Mouse (Mus musculus) intestine, postnatal 0 days (tissue): Measurements from ENCODE around the gene Cd27. TPM values are rescaled to one million over a fixed set of nuclear protein-coding genes. Genes with fewer than 3 reads are reported as not detected.

Source experiments
- ATAC-seq: fragments of 200-750 bp; cut with Nextera tagmentation; 2 replicates; pipeline ENCODE4 v1.8.0; 2017; ENCODE audit warnings: mild to moderate bottlenecking, moderate TSS enrichment, moderate library complexity
- H3K27ac ChIP-seq: fragments of 300-500 bp; sonication (generic); 2 replicates; pipeline ENCODE4 v1.5.1; 2014; ENCODE audit warnings: mild to moderate bottlenecking, low read depth, low read length, moderate library complexity
- H3K27me3 ChIP-seq: fragments of 300-500 bp; sonication (generic); replicated peaks from 2 replicates; pipeline ENCODE4 v1.6.1; 2014; ENCODE audit warnings: low read length, mixed read lengths; ENCODE audit not compliant: control insufficient read depth, insufficient read depth
- H3K36me3 ChIP-seq: fragments of 300-500 bp; sonication (generic); 2 replicates; pipeline ENCODE4 v1.6.1; 2014; ENCODE audit warnings: mild to moderate bottlenecking, moderate library complexity; ENCODE audit not compliant: control insufficient read depth, insufficient read depth
- H3K4me1 ChIP-seq: fragments of 300-500 bp; sonication (generic); replicated peaks from 2 replicates; pipeline ENCODE4 v1.6.1; 2014; ENCODE audit warnings: antibody characterized with exemption, low read length, mixed read lengths; ENCODE audit not compliant: control insufficient read depth, insufficient read depth
- H3K4me2 ChIP-seq: fragments of 300-500 bp; sonication (generic); replicated peaks from 2 replicates; pipeline ENCODE4 v1.6.1; 2014; ENCODE audit warnings: low read depth, mild to moderate bottlenecking, moderate library complexity
- H3K4me3 ChIP-seq: fragments of 300-500 bp; sonication (generic); 2 replicates; pipeline ENCODE4 v1.5.1; 2014; ENCODE audit warnings: low read depth, low read length
- H3K9ac ChIP-seq: fragments of 300-500 bp; sonication (generic); 2 replicates; pipeline ENCODE4 v1.6.1; 2014; ENCODE audit warnings: mild to moderate bottlenecking, low read depth, low read length
- H3K9me3 ChIP-seq: fragments of 300-500 bp; sonication (generic); 2 replicates; pipeline ENCODE4 v1.6.1; 2016; ENCODE audit warnings: mixed run types; ENCODE audit not compliant: control insufficient read depth
- CTCF ChIP-seq: sonication (generic); IDR thresholded peaks from 2 replicates; pipeline ENCODE4 v1.5.1; 2016; ENCODE audit warnings: low read depth, mild to moderate bottlenecking, control low read depth, antibody characterized with exemption, moderate library complexity
- WGBS: fragments of 180-500 bp; shearing (Covaris S2); extraction: QIAGEN DNeasy Blood & Tissue Kit; methylation state at CpG from one replicate; pipeline ENCODE4 v1.1.7; 2014; 5-methylcytosine and 5-hydroxymethylcytosine counted together
- polyA plus RNA-seq: library from polyadenylated mRNA; unstranded; fragments of >200 nt; fragmentation: Nextera tagmentation; extraction: Ambion mirVana; gene quantifications from 2 replicates; pipeline ENCODE4 v1.2.1, GENCODE M21; 2015

Cd27 gene
- polyA plus RNA-seq, 1 experiment from 2014 or later: 0.78 TPM

GRCm38 (mm10) chr6:125232516-125232915 lies 4.3 kb downstream of the Cd27 start:
- H3K4me3 ChIP-seq: peak overlapping the region; percentile 58; the same call in 1 of the 2 replicates
- no peak for TF ChIP-seq CTCF
- no peak overlapping the region; the same call in 1 of the 2 replicates for H3K27ac ChIP-seq
- ATAC-seq: no peak
- H3K9me3 ChIP-seq: no peaks in the 10 kb centered on the region
- peak overlapping the region; percentile 92 for H3K4me2 ChIP-seq
- H3K4me1 ChIP-seq: no peaks in the 10 kb centered on the region; the same call in 1 of the 2 replicates
- WGBS: 82% methylated on average over 6 of the region's 6 CpGs
- H3K9ac ChIP-seq: no peak overlapping the region
- H3K27me3 ChIP-seq: no peaks in the 10 kb centered on the region
- peaks cover 13% of the 10 kb centered on the region; the same call in 1 of the 2 replicates for H3K36me3 ChIP-seq

- H3K27ac ChIP-seq: peak overlapping the region; percentile 93
- H3K9me3 ChIP-seq: no peaks in the 10 kb centered on the region
- H3K4me2 ChIP-seq: peak overlapping the region; percentile 92
- no peaks in the 10 kb centered on the region; the same call in 1 of the 2 replicates for H3K4me1 ChIP-seq
- peaks cover 13% of the 10 kb centered on the region; the same call in 1 of the 2 replicates for H3K36me3 ChIP-seq
- ATAC-seq: peak; percentile 21; the same call in 1 of the 2 replicates
- peak overlapping the region; percentile 74 for H3K9ac ChIP-seq
- 33% methylated on average over 4 of the region's 4 CpGs for WGBS
- no peak for TF ChIP-seq CTCF
- no peaks in the 10 kb centered on the region for H3K27me3 ChIP-seq
- peak overlapping the region; percentile 58 for H3K4me3 ChIP-seq
Observed at GRCm38 (mm10) chr6:125232045-125232437, 4.8 kb downstream of the Cd27 start.

GRCm38 (mm10) chr6:125231117-125232044 lies 5.4 kb downstream of the Cd27 start, which contains the start of gene Tapbpl:
Gene Tapbpl (minus strand): TSS chr6:125231860.
- peaks cover 20% of the 10 kb centered on the region for H3K36me3 ChIP-seq
- WGBS: under 1% methylated on average over 16 of the region's 16 CpGs
- H3K4me1 ChIP-seq: no peaks in the 10 kb centered on the region; the same call in 1 of the 2 replicates
- H3K9ac ChIP-seq: peak within 1 kb of the TSS; percentile 74
- no peaks in the 10 kb centered on the region for H3K27me3 ChIP-seq
- H3K27ac ChIP-seq: peak within 1 kb of the TSS; percentile 93
- no peaks in the 10 kb centered on the region for H3K9me3 ChIP-seq
- H3K4me2 ChIP-seq: peak within 1 kb of the TSS; percentile 92
- peak; percentile 74 for ATAC-seq
- peak within 1 kb of the TSS; percentile 58 for H3K4me3 ChIP-seq
- TF ChIP-seq CTCF: no peak

- Histone ChIP-seq H3K36me3 (peaks cover 27% of the 10 kb centered on the region), H3K4me1 (no peaks in the 10 kb centered on the region; the same call in 1 of the 2 replicates), H3K9ac (no peak overlapping the region), H3K4me3 (no peak overlapping the region), H3K27ac (no peak overlapping the region), H3K27me3 (no peaks in the 10 kb centered on the region), H3K9me3 (no peaks in the 10 kb centered on the region), H3K4me2 (peak overlapping the region; percentile 92; the same call in 1 of the 2 replicates)
- TF ChIP-seq CTCF: no peak
- WGBS: 64% methylated on average over 7 of the region's 9 CpGs
- ATAC-seq: no peak
Observed at GRCm38 (mm10) chr6:125230571-125230970, 6.2 kb downstream of the Cd27 start.

- 88% methylated on average over 5 of the region's 5 CpGs for WGBS
- Histone ChIP-seq H3K4me2 (no peak overlapping the region), H3K4me1 (no peaks in the 10 kb centered on the region), H3K36me3 (peaks cover 56% of the 10 kb centered on the region), H3K9ac (no peak overlapping the region), H3K27me3 (no peaks in the 10 kb centered on the region), H3K9me3 (no peaks in the 10 kb centered on the region), H3K27ac (no peak overlapping the region), H3K4me3 (no peak overlapping the region)
- TF ChIP-seq CTCF: peak; percentile 65
- ATAC-seq: no peak
Observed at GRCm38 (mm10) chr6:125225518-125226115, 11.2 kb downstream of the Cd27 start.

GRCm38 (mm10) chr6:125222577-125222976 lies 14.2 kb downstream of the Cd27 start:
- TF ChIP-seq CTCF: no peak
- peaks cover 60% of the 10 kb centered on the region for H3K36me3 ChIP-seq
- no peaks in the 10 kb centered on the region for H3K27me3 ChIP-seq
- no peak overlapping the region for H3K4me2 ChIP-seq
- no peak overlapping the region for H3K4me3 ChIP-seq
- ATAC-seq: no peak
- H3K9me3 ChIP-seq: no peaks in the 10 kb centered on the region
- WGBS: 70% methylated on average over 3 of the region's 3 CpGs
- H3K9ac ChIP-seq: no peak overlapping the region
- no peaks in the 10 kb centered on the region for H3K4me1 ChIP-seq
- H3K27ac ChIP-seq: no peak overlapping the region
